Mouse (Mus musculus) granulocyte monocyte progenitor cell, adult 5-6 weeks (primary cell): ENCODE data around the gene Hs3st4. TPM values are rescaled to one million over a fixed set of nuclear protein-coding genes. Genes with fewer than 3 reads are reported as not detected.

Source experiments
- ATAC-seq: replicated peaks from 2 replicates; pipeline ENCODE4 v1.8.0; 2016; ENCODE audit warnings: mild to moderate bottlenecking, moderate TSS enrichment, inconsistent platforms; ENCODE audit not compliant: poor library complexity, severe bottlenecking
- total RNA-seq, 2 experiments: library from RNA; stranded (forward) in 1 of 2; stranded (reverse) in 1 of 2; fragments of 200-712, 200-1000 nt in 1 of 2; fragments of >200 nt in 1 of 2; fragmentation: Nextera tagmentation in 1 of 2; gene quantifications; 2 replicates each; pipeline ENCODE4 v1.2.3; 2014 to 2017

The Hs3st4 gene
- not detected in 2 replicates for total RNA-seq (2014; fragmentation: Nextera tagmentation)
- total RNA-seq (2017), result not detected in 2 replicates

DNA sequence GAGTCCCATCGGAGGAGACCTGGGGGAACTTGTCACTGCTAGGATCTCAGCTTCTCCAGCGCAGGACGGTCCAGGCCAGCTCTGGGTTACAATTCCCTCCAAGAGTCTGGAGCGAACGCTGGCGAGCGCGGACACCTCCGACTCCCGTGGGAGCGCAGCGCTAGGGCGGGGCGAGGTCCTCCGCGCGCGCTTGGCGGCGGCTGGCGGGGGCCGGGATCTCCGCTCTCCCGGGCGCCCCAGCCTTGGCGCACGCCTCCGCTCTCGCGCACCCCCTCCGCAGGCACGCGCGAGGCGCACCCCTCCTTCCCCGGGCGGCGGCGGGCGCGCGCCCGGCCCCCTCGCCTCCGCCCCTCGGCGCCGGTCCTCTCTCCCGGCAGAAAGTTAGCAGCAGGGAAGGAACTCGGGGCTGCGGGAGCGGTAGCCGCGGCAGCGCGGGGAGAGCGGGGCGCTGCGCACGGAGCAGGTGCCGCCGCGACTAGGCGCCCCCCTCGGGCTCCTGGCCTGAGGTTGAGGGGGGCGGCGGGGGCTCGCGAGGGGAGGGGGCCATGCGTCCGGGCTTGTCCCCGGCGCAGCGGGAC is at the start of gene Hs3st4:
TSS of gene Hs3st4 (plus strand) at position 409 of the 578 bp plus-strand sequence.
- ATAC-seq, result peak; percentile 50; the same call in 1 of the 2 replicates

DNA sequence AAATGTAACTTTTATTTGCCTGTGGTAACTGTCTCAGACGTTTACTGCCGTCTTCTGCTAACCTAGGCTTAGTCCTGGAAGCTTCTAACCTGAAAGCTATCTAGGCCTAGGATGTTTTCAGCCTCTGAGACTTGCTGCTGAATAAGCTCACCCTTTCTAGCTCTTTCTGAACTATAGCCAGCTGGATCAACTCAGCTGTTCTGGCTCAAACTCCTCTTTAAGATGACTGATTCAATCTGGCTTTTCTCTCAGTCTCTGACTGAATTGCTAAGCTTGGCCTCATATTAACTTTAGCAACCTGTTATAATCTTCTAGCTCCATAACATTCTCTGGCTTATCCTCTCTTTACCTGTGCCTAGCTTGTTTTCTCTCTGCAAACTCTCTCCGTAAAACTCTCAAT is 35.8 kb upstream of the Hs3st4 start:
- no peak for ATAC-seq

DNA sequence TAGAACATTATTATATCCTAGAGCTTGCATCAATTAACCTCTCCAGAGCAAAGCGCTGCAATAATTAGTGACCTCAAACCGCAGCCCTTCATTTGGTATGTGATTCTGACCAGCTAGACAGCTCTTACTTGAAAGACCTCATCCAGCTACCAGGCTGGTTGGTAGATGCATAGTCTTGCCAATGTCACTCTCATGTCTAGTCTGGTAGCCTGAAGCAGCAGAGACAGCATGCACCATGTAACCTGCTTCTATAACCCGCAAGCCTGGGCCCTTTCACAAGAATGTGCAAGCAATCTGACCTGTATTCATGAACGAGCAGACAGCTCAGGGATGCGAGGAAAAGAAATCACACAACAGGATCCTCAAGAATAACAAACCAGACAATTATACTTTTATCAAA is 19.6 kb upstream of the Hs3st4 start:
- ATAC-seq, result no peak

DNA sequence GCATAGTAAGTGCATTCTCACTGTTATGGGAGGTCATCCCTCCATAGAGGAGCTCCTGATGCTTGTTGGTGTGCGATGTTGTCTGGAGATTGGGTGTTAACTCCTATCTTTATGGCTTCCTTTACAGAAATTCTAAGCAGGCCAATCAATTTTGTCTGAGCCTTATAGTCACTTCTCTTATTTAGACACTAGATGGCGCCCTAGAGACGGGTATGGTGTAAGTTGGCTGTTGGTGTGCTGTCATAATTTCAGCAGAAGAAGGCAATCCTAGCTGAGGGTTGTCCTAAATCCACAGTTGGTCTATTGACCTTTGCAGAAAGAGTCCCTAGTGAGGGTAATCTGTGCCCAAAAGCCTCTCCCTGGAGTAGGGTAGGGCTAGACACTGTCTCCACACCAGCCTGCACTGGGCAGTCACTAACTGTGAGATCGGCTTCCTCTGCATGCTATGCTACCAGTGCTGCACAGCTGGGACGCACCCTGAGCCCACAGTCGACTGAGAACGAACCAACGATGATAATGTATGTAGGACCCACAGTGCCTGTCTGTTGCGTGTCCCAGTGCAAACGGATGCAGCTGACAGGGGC is 18.0 kb upstream of the Hs3st4 start:
- peak; percentile 63 for ATAC-seq

DNA sequence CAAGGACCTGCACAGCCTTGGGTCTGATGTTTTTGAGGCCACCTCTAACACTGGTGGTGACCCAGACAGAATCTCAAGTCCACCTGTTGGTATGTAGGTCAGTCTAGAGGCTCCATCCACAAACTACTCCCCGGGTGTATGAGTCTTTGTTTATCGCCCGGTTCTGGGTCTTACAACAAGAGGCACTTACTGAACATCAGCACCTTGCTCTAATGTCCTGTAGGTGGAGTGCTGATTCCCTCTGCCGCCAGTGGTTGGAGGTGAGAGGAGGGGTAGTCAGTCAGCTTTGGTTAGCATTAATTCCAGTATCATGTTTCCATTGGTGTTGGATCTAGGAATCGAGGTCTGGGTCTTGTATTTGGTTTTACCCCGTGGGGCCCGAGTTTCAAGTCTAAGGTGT is 17.2 kb upstream of the Hs3st4 start:
- no peak for ATAC-seq

DNA sequence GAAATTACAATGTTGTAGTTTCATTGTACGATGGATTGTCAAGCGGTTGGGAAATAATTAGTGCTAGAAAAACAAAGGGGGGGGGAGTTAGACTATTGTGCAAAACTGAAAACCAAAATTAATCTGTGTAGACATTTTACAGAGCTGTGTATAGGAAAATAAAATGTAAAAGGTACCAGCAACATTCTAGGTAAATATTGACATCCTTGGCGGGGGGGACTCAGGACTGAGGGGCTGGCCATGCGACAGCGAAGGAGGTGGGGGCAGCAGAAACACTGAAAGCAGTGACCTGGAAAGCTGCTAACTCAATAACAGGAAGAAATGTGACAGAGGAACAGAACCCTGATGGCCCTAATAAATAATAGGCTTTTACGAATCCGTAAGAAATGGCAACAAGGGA is 7.2 kb upstream of the Hs3st4 start:
- ATAC-seq, result no peak

DNA sequence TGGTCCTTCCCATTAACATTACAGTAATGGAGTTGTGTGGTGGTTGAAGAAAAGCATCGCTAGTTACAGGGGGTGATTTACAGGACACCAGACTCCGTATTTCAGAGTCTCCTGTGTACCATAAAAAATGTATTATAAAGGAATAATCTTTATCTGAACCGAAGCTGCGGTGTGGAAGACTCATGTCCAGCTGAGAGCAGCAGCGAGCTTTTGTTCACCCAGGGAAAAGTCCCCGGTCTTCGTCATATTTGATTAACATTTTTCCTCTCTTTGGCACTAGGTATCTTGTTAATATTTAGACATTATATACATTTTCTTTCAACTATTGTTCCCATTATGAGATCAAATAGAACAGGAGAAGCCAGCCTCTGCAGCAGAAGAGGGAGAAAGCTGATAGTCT is 1.2 kb upstream of the Hs3st4 start:
- ATAC-seq, result no peak

DNA sequence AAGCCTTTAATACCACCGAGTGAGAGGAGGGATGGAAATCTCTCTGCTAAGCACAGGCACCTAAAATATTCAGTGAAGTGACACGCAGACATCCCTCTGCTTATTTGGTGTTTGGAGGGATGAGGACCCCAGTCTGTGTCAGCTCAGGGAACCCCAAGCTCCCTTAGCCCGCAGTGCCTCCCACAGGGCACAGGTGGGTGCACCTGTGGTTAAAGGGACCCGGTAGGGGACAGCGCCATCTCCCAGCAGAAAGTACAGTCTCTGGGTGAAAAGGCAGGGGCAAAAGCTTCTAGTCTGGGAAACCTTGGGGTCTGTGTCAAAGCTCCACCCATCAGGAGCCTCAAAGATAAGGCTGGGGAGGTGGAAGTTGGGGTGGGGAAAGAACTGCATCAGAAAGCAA is 659 bp upstream of the Hs3st4 start:
- ATAC-seq, result no peak

DNA sequence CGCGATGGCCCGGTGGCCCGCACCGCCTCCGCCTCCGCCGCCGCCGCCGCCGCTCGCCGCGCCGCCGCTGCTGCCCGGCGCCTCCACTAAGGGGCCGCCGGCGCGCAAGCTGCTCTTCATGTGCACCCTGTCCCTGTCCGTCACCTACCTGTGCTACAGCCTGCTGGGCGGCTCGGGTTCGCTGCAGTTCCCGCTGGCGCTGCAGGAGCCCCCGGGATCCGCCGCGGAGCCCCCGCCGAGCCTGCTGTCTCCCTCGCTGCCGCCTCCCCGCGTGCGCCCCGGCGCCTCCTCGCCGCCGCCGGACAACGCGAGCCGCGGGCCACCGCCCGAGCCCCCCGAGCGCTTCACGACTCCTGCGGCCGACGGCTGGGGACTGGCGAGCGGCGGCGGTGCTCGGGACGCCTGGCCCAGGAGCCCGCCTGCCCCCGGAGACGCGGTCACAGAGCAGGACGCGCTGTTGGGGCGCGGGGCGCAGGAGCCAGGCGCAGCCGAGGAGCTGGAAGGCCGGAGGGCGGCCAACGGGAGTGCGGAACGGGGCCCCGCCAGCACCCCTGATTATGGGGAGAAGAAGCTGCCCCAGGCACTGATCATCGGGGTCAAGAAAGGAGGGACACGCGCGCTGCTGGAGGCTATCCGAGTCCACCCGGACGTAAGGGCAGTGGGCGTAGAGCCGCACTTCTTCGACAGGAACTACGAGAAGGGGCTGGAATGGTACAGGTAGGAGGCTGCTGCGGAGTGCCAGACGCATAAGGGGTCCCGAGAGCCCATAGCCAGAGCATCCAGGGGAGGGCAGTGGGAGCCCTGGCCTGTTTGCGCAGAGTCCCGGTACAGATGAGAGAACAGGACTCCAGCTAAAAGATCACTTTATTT is 743 bp downstream of the Hs3st4 start:
- no peak for ATAC-seq

DNA sequence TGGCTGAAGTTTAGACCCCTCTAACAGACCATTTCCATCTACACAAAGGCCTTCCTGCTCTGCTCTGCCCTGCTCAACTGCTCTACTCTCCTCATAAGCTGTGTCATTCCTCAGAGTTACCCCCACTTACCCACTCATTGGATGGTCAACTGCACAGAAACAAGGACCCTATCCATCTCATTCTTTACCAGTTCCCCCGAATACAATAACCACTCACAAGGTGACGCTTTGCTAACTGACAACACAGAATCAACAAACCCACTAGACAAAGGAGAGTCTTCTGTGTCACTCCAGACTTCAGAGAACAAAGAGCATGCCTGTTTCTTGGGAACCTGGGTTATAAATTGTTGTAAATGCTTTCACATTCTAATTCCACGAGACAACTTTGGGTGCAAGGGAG is 9.5 kb downstream of the Hs3st4 start:
- no peak for ATAC-seq

DNA sequence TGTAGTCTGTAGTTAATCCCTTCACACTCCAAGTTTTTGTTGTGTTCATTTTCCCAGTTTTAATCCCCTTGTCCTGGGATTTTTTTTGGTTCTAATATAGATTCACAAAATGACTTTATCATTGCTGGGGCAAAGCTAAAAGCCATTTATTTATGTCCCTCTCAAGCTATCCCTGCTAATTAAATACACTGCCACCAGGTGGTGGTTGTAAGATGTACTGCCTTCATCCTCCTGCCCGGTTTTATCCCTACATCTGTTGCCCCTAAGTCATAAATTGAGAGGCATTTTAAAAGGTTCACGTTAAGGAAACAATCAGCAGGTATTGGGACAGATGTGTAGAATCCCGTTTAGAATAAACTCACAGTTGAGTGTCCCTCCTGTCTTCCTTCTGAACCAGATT is 14.6 kb downstream of the Hs3st4 start:
- no peak for ATAC-seq

DNA sequence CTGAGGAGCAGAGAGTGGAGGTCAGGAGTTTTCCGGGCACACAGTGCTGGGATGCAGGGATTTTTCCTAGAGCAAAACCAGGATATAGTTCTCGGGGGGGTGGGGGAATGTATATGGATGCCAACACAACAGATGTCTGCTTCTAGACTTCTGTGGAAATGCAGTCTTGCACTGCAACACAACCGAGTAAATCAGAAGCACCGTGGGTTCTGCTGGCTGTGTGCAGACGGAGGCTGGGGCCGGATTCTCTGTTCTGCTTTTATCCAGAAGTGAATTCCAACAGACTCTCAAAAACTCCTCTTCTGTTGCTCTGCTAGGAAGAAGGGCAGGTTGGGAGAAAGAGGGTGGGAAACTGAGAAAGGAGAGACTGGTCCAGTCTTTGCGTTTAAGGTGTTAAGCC is 15.9 kb downstream of the Hs3st4 start:
- ATAC-seq, result no peak

DNA sequence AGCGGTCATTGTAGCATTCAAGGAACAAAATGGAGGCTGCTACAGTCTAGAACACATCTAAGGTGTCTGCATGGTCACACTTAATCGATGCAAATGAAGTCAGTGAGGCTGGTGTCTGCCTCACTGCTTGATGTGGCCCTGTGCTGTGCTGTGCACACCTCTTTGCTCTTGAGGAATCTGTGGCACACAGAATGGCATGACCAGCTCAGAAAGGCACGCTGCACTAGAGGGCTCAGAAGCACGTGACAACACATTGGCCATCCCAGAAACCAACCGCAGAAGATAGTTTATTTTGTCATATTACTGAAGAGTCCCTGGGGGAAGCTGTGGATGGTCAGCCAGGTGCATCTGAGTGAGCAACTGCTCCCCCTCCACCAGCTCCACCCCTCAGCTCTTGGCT is 44.2 kb downstream of the Hs3st4 start:
- ATAC-seq, result no peak

DNA sequence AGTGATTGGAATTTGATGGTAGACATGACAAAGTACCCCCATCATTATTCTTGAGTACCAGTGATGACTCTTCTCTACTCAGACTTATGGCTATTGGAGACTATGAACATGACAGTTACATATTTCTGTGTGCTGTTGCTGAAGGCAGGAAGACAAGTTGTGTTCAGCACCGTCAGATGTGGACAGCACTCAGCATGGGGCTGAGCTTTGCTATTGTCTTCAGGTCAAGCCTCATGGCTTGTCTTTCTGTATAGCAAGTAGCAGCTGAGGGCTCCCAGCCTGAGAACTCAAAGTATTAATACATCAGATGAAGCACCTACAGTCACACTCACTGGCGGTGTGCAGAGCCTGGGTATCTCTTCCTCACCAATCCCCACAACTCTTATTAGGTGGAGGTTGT is 49.6 kb downstream of the Hs3st4 start:
- no peak for ATAC-seq

DNA sequence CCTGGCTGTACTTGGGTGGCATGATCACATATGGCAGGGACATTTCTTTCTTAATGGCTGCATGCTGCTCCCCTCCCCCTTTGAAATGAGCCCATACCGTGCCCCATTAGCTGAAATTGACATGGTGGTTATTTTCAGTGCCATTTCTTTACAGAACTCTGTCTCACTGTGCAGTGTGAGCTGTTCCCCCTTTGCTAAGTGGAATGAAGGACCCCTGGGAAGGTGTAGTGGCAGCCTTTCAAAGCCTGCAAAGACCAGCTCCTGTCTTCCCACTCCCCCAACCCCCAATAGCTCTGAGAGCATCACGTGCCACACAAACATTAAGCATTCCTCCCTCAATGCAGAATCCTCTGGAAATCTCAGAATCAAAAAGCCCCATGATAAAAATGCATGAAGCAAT is 50.7 kb downstream of the Hs3st4 start:
- no peak for ATAC-seq

DNA sequence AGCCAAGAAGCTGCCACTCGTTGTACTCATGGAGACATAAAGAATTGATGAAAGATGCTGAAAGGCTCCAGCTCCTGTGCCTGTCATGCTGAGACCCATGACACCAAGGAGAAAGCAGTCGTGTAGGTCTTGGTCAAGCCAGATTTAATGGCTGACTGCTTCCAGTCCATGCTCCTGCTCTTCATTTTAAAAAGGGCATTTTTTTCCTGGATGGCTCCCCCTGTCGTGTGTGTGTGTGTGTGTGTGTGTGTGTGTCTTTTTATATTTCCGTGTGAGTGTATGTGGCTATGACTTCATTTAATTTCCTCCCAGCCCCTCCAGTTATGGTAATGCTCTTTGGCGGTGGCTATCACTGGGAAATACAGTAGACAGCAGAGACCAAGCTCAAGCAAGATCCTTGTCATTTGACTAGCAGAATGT is 54.6 kb downstream of the Hs3st4 start:
- ATAC-seq, result no peak

DNA sequence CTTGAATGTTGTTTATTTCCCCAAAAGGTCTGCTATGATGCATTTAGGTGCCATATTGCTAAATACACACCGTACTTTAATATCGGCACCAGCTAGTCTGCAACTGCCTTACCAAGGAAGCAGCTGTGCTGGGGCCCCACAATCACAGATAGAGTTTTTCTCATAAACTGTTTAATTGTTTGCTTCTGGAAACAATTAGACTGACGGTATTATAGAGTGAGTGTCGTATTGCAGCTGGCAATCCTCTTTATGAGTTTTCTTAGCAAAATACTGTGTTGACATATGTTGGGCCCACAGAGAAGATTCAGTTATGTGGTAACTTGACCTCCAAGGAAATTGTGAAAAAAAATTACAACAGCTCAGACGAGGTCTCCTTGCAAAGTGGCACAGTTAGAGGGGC is 56.5 kb downstream of the Hs3st4 start:
- ATAC-seq, result no peak

DNA sequence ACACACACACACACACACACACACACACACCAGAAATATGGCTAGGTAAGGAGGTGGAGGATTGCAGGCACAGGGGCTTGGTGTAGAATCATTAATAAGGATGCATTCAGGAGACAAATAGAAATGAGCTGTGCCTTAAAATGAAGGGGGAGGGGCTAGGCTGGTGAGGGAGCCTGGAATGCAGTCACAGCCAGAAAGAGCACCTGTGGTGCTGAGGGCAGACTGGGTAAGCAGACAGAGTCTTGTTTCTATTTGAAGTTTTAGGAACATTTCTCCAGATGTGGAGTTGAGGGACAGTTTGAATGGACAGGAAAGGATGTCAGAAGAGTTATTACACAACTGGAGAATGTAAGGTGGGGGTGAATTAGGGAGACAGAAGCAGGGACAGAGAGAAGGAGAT is 64.7 kb downstream of the Hs3st4 start:
- ATAC-seq, result no peak

DNA sequence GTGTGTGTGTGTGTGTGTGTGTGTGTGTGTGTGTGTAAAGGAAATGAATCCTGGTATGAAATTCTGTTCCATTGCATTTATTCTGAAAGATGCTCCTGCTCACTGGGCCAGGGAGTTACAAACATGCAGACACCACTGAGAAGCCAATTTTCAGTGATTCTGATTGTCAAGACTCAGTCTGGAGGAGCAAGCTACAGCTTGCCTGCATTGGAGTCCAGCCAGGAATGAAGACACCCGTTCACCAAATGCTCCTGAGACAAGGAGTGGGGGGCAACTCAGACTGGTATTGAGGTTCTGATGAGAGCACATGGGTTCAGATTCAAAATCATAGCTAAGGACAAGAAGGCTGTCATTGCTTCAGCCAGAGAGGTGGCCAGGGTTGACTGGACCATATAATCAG is 66.3 kb downstream of the Hs3st4 start:
- no peak for ATAC-seq

DNA sequence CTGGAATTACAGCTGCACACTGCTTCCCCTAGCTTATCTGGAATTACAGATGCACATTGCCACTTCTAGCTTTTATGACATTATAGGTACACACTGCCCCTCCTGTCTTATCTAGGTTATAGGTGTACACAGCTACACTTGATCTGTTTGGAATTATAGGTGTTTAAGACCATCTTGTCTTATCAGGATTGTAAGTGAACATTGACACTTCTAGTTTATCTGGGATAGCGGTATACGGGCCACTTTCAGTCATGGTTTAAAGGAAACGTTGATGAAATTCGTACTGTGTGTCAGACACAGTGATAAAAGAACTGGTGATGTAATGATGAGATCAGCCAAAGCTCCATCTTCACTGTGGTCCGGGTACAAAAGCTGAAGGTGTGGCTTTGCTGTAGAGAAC is 67.8 kb downstream of the Hs3st4 start:
- no peak for ATAC-seq

DNA sequence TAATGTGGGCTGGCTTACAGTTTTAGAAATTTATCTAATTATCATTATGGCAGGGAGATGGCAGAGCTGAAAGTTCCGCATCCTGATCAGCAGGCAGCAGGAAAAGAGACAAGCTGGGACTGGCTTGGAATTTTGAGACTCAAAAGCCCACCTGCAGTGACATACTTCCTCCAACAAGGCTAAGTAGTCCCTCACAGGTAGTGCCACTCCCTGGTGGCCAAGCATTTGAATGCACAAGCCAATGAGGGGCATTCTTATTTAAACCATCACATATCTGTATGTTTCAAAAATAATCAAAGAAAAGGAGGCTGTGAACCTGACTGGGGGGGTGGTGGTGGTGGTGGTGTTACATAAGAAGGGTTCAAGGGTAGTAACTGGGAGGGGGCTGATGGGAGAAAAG is 101.1 kb downstream of the Hs3st4 start:
- no peak for ATAC-seq

DNA sequence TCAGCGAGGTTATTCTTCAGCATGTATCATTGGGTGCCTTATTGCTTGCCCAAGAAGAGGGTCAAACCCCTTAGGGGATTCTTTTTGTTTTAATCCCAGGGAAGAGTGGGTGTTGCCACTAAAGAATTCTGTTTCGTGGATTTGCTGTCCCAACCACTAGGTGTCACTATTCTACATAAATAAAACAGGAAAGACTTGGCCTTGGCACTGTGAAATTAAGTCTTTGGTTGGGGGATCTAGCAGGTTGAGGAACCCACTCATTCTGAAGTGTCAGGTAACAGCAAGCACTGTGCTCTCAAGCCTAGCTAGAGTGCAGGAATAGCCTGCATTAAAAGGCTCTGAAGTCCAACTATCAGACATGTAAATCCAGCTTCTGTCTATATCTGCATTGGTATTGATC is 146.3 kb downstream of the Hs3st4 start:
- ATAC-seq, result no peak; the same call in 1 of the 2 replicates
